Mouse (Mus musculus): ENCODE results near the gene Pitpnc1.

Pitpnc1 gene

DNA sequence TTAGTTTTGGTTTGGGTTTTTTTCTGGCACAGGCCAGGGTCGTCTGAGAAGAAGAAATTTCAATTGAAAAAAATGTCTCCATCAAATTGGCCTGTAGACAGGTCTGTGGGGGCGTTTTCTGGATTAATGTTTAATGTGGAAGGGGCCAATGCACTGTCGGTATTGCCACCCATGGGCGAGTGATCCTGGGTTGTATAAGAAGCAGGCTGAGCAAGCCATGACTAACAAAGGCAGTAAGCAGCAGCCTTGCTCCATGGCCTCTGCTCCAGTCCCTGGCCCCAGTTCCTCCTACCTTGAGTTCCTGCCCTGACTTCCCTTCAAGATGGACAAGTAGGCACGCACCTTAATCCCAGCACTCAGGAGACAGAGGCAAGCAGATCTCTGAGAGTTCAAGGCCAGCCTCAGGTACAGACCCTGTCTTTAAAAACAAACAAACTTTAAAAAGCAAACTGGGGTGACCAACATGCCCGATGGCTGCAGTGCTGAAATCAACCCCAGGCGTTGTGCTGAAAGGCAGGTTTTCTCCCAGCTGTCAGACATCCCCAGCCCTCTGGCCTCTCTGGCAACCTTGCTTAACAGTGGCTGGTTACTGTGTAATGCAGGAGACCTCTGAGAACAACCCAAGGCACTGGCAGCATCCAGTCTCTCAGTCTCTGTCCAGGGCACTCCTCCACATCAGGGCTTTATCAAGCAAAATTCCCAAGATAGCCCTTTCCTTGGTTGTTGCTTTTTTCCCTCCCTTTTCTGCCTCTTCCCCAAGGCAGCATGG is 39.1 kb downstream of the Pitpnc1 start:
- POLR2A ChIA-PET = interaction anchor here in 2 of 4 experiments (0.6 to 5.5 kb wide), 2 partner anchors 16 to 77 kb away, joined by 4 to 38 read pairs; no protein-coding TSS in a partner anchor
- CTCF ChIA-PET = no interaction called here

DNA sequence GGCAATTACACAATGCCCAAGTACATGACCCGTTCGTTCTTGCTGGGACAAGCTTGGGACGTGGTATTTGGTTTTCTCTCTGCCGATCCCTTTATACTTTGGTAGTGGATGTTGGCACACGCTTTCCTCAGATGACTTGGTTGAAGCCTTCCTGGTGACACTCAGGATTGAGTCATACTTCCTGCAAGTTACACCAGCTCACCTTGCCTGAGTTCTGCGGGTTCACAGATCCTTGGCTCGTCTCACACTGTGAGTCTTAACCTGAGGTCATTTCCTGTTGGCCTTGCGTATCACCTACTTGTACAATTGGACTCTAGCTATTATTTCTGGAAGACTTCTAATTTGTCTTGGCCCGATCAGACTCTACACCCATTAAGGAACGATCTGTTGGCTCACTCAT is 42.5 kb downstream of the Pitpnc1 start:
- POLR2A ChIA-PET = interaction anchor here in 3 of 4 experiments (0.6 to 1.9 kb wide), 9 partner anchors 10 to 482 kb away, joined by 3 to 5 read pairs (median 3); no protein-coding TSS in a partner anchor
- CTCF ChIA-PET = interaction anchor here in 1 of 4 experiments (0.6 kb wide), 1 partner anchor 27 kb away, joined by 3 read pairs; no protein-coding TSS in a partner anchor

DNA sequence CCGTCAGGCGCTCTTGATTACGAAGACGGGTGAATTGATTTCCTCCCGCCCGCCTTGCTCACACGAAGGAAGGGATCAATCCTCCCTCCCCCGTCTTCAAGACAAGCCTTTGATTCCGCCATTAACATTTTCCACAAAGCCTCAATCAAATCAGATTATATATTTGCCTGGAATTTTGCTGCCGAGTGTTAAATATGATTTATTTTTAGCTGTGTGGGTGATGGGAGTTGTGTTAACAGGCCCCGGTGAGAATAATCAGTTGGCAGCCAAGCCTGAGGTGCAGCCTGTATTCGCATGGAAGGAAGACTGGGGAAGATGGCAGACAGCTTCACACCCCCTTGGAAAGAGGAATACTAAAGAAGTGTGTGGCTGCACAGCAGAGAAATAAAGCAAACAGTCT is 46.3 kb downstream of the Pitpnc1 start:
- CTCF ChIA-PET = interaction anchor here in 2 of 4 experiments (0.6 to 3.1 kb wide), 3 partner anchors 38 to 100 kb away, joined by 3 to 10 read pairs (median 3); no protein-coding TSS in a partner anchor
- POLR2A ChIA-PET = interaction anchor here in 3 of 4 experiments (0.6 to 4.0 kb wide), 9 partner anchors 10 to 55 kb away, joined by 3 to 24 read pairs (median 4); partner anchors contain the start of gene Pitpnc1 (in 1 of the 3)

DNA sequence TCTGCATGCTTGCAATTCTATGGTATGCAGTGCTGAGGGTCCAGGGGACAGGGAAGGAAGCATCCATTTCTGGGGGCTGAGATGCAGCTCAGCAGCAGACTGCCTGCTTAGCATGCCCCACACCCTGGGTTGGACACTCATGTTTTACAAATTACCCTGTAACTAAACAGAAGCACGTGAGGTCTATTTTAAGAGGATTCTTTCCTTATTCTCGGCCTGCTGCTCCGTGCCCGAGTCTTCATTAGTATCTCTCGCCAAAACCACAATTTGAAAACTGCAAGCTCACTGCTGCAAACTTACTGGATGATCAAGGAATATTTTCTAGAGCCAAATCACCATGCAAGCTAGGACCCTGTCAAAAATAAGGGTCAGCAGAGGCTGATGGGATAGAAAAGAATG is 48.1 kb downstream of the Pitpnc1 start:
- ChIA-PET POLR2A (interaction anchor here (0.6 to 1.7 kb wide), 9 partner anchors 9 to 407 kb away, joined by 3 to 6 read pairs (median 4); partner anchors contain the start of gene Pitpnc1 (in 1 of the 4)), CTCF (interaction anchor here in 3 of 4 experiments (0.6 to 3.1 kb wide), 4 partner anchors 9 to 88 kb away, joined by 3 to 10 read pairs (median 4); no protein-coding TSS in a partner anchor)

DNA sequence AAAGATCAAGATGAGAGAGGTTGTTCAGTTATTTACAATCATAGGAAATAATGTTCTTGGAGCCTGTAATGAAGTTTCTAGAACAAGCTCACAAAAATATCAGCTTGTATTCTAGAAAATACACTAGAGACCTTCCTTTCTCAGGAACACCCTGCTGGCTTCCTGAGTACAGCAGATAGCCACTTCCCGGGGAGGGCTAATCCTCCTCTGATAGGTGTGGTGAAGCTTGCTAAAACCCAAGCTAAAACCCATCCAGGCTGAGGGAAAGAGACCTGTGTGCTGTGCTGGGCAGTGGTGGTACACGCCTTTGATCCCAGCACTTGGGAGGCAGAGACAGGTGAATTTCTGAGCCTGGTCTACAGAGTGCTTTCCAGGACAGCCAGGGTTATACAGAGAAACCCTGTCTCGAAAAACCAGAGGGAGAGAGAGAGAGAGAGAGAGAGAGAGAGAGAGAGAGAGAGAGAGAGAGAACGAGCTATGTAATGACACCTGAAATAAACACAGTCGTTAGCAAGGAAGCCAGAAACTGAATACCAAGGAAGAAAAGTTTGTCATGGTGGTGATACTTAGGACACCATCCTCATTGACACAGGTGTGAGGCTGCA is 48.6 kb downstream of the Pitpnc1 start:
- ChIA-PET POLR2A (interaction anchor here in 3 of 4 experiments (0.6 to 1.5 kb wide), 15 partner anchors 8 to 407 kb away, joined by 3 to 6 read pairs (median 3); partner anchors contain the start of gene Pitpnc1 (in 1 of the 3)), CTCF (interaction anchor here in 3 of 4 experiments (0.6 to 3.1 kb wide), 6 partner anchors 8 to 88 kb away, joined by 3 to 10 read pairs (median 4); no protein-coding TSS in a partner anchor)

DNA sequence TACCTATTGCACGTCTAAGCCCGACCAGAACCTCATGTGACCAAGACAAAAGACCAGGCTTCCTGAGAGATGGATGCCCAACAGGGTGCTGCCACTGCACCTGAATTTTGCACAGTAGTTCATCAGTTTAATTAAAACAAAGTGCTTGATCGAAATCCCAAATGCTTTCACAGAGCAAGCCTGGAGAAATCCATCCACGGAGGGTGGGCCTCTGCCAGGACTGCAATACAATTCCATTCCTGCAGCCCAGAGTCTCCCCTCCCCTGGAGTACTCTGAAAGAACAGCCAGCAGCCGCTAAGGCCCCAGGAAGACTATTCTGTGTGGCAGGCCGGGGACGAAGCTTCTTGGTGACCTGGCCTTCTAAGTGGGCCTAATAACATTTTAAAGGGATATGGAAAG is 50.6 kb downstream of the Pitpnc1 start:
- POLR2A ChIA-PET = interaction anchor here in 1 of 4 experiments (1.2 kb wide), 1 partner anchor 39 kb away, joined by 3 read pairs; no protein-coding TSS in a partner anchor
- CTCF ChIA-PET = interaction anchor here in 1 of 4 experiments (0.7 kb wide), 2 partner anchors 14 to 42 kb away, joined by 3 to 4 read pairs; no protein-coding TSS in a partner anchor

DNA sequence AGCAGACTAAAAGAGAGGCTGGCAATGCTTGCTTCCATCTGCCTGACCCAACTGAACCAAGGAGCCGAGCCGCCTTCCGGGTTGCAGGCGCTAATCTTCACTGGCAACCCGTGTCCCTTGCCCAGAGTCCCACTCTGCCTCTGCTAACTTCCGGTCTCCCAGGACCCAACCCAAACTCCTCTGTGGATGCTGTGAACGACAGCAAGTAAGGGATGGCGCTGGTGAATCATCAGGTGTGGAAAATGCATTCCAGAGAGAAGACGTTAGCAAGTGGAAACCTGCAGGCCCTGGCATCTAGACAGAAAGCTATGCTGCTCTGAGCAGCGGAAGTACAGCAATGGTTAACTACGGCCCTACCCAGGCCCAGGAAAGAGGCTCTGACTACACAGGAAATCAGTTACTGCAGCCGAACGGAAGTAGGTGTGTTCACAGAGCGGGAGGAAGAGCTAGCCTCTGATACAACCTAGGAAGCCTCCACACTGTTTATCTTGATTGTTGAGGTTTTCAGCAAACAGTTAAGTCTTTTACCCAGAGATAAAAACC is 53.4 kb downstream of the Pitpnc1 start:
- POLR2A ChIA-PET = interaction anchor here (0.6 to 5.1 kb wide), 21 partner anchors 9 to 142 kb away, joined by 3 to 38 read pairs (median 4); partner anchors contain the start of genes Pitpnc1 (in 2 of the 4) and Psmd12 (in 1 of the 4)
- CTCF ChIA-PET = interaction anchor here in 2 of 4 experiments (1.1 to 1.2 kb wide), 2 partner anchors 45 kb away, joined by 3 to 4 read pairs; no protein-coding TSS in a partner anchor

DNA sequence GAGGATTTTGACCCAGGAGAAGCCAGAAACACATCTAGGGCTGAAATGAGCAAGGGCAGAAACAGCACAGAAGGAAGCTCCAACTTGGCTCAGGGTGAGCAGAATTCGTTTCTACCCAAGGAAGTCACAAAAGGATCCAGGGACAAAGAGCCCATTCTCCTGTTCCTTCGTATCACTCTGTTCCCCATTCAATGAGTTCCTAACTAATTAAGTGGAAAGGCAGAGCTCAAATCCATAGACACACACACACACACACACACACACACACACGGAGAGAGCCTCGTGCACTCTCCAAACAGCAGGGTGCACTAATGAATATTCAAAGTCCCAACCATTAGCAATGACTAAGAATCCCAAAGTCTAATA is 54.0 kb downstream of the Pitpnc1 start:
- ChIA-PET POLR2A (interaction anchor here (1.0 to 5.1 kb wide), 19 partner anchors 8 to 141 kb away, joined by 3 to 38 read pairs (median 5); partner anchors contain the start of genes Pitpnc1 (in 2 of the 4) and Psmd12 (in 1 of the 4)), CTCF (interaction anchor here in 3 of 4 experiments (0.5 to 1.2 kb wide), 3 partner anchors 46 kb away, joined by 3 to 6 read pairs (median 4); no protein-coding TSS in a partner anchor)

DNA sequence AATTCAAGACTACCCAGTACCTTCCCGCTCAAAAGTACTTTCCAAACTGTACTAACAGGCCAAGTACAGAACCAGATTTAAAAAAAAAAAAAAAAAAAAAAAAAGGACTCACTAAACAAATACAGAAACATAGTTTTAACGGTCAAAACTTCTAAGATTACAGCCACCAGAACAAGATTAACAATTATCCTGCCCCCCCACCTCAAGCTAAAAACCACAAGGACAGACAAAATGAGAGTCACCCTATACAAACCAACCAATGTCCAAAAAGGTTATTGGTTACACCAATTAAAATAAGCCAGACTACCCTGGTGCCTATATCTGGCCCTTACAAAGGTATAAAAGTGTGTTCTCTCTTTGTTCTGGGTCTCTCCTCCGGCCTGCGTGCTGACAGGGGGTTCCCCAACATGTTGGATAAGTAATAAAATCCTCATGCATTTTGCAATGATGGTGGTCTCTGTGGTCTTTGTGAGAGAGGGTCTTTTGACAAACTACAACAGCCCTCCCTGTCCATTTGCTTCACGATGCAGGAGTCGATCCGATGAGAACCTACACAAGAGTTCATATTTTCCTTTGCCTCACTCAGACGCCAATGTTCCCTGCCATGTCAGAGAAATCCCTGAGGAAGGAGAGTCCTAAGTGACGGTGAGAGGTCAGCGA is 54.5 kb downstream of the Pitpnc1 start:
- ChIA-PET CTCF (interaction anchor here in 2 of 4 experiments (0.5 to 1.2 kb wide), 2 partner anchors 46 kb away, joined by 4 to 6 read pairs; no protein-coding TSS in a partner anchor), POLR2A (interaction anchor here (0.7 to 5.1 kb wide), 23 partner anchors 8 to 140 kb away, joined by 3 to 38 read pairs (median 6); partner anchors contain the start of genes Pitpnc1 (in 2 of the 4) and Psmd12 (in 1 of the 4))

DNA sequence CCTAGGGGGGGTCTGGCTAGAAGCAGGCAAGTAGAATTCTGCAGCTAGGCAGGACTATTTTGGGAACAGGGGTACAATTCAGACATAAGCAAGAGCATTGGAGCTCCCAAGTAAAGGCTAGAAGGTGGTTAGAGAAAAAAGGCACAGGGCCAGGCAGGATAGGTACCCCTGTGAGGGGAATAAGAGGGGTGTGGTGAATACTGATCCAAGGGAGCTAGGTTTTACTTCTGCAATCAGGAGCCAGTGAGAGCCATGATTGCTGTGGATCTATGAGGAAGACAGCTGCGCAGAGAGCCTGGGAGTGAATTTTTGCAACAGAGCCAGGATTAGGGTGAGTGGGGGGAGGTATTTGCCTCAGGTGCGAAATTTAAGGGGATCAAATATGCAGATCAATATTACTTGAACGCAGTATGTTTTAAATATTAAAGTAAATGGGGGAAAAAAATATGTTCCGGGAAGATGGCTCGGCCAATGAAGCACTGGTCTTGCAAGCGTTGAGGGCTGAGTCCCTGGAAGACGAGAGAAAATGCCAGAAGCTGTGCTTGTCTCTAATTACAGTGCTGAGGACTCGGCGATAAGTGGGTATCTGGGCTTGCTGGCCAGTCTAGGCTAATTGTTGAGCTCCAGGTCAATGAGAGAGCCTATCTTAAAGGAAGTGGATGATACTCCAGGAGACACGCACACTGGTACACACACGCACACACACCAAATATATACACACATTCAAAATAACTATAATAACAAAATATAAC is 55.3 kb downstream of the Pitpnc1 start:
- CTCF ChIA-PET = interaction anchor here in 3 of 4 experiments (0.6 to 0.9 kb wide), 3 partner anchors 30 to 1772 kb away, joined by 3 read pairs; no protein-coding TSS in a partner anchor
- POLR2A ChIA-PET = interaction anchor here in 3 of 4 experiments (0.6 to 5.1 kb wide), 20 partner anchors 9 to 94 kb away, joined by 3 to 38 read pairs (median 6); partner anchors contain the start of gene Pitpnc1 (in 1 of the 3)

DNA sequence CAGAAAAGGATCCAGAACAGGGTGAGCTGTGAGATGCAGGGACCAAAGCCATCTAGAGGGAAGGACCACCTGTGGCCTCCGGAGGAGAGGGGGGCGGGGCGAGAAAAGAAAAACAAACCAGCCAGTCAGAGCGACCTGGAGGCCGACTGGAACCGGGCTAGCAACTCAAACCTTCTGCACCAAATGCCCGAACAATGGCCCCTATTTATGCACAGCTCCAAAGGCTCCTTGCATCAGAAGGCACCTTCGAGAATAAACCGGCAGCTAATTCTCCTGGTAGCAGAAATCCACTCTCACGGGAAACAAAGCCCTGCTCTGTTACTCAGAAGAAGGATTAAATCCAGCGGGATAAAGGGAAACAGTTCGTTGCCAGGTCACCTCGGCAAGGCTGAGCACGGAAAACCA is 57.2 kb downstream of the Pitpnc1 start:
- POLR2A ChIA-PET = interaction anchor here in 3 of 4 experiments (0.5 to 5.1 kb wide), 25 partner anchors 8 to 1019 kb away, joined by 3 to 38 read pairs (median 3); partner anchors contain the start of genes Kpna2 (in 1 of the 3) and Prkca (in 1 of the 3)
- CTCF ChIA-PET = interaction anchor here in 2 of 4 experiments (1.0 to 1.6 kb wide), 3 partner anchors 9 to 138 kb away, joined by 3 to 5 read pairs (median 4); no protein-coding TSS in a partner anchor

DNA sequence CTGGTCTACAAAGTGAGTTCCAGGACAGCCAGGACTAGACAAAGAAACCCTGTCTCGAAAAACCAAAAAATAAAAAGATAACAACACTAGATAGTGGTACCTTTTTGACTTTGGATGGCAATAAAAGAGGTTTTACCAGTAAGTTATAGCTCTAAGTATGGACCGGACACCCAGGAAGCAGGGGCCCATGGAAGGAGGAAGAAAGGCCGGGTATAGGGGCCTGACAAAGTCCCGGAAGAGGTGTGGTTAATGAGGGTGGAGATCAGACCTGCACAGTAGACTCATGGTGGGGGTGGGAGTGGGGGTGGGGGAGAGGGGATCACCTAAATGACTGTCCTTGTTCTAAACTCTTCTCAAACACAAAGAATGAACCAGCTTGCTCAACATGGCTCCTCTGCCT is 58.4 kb downstream of the Pitpnc1 start:
- ChIA-PET POLR2A (interaction anchor here in 2 of 4 experiments (0.6 to 4.4 kb wide), 10 partner anchors 11 to 322 kb away, joined by 3 to 24 read pairs (median 4); no protein-coding TSS in a partner anchor), CTCF (interaction anchor here in 3 of 4 experiments (0.5 to 1.6 kb wide), 4 partner anchors 27 to 366 kb away, joined by 3 to 6 read pairs (median 4); no protein-coding TSS in a partner anchor)

DNA sequence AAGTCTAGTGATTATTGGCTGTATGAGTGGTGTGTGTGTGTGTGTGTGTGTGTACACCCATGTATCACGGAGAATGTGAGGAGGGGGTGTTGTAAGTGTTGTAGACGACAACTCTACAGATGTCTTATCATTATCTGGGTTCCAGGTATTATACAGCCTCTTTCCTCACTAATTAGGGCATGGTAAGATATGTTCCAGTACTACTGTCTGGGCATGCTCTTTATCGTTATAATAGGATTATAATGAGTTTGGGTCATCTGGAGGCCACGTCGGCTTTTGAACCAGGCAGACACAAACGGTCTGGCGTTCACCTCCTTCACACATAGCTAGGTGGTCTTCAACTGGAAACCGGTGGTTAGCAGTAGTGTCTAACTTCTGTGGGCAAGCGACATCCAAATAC is 58.9 kb downstream of the Pitpnc1 start:
- ChIA-PET POLR2A (interaction anchor here in 3 of 4 experiments (0.6 to 1.1 kb wide), 7 partner anchors 13 to 322 kb away, joined by 3 to 7 read pairs (median 4); no protein-coding TSS in a partner anchor), CTCF (interaction anchor here in 2 of 4 experiments (0.5 to 1.0 kb wide), 3 partner anchors 51 to 366 kb away, joined by 3 to 6 read pairs (median 4); no protein-coding TSS in a partner anchor)

DNA sequence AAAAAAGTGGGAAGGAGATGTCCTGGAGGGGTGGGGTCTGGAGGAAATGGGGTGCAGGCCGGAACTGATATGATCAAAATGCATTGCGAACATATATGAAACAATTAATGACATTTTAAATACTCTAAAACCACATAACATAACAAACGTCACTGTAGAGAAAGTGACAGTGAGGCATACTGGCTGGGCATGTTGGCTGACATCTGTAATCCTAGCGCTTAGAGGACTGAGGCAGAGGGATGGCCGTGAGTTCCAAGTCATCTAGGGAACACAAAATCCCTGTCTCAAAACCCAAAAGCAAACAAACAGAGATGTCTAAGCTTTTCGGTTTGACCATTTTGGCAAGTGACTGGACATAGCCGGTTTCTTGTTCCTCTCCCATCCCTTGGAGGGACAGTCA is 59.7 kb downstream of the Pitpnc1 start:
- POLR2A ChIA-PET = interaction anchor here in 2 of 4 experiments (0.6 to 0.9 kb wide), 2 partner anchors 12 to 53 kb away, joined by 3 to 4 read pairs; no protein-coding TSS in a partner anchor
- CTCF ChIA-PET = no interaction called here

DNA sequence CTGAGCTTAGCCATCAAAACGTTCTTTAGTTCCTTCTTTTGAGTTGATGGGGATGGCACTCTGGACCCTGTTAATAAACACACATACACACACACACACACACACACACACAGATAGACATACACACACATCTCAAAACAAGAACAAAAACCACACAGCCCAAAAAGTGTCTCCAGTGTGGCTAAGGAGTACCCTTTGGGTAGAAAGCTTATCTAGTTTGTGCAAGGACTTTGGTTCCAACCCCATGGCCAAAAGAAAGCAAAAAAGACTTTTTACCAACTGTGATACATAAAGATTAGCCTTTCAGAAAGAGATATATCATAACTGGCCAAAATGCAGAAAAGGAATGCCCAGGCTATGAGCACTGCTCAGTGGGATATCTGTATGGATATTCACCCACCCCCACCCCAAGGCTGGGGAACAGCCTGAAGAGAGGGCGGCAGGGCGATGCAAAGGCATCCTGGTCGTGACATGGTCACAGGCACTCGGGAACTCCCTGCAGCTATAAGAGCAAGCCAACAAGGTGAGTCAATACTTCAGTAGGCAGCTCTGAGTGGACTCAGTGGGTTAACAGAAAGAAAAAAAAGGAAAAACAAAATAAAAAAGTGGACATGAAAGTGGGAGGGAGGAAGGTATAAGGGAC is 60.3 kb downstream of the Pitpnc1 start:
- ChIA-PET POLR2A (interaction anchor here in 2 of 4 experiments (0.6 to 0.8 kb wide), 4 partner anchors 15 to 56 kb away, joined by 3 to 7 read pairs (median 4); no protein-coding TSS in a partner anchor), CTCF (no interaction called here)

DNA sequence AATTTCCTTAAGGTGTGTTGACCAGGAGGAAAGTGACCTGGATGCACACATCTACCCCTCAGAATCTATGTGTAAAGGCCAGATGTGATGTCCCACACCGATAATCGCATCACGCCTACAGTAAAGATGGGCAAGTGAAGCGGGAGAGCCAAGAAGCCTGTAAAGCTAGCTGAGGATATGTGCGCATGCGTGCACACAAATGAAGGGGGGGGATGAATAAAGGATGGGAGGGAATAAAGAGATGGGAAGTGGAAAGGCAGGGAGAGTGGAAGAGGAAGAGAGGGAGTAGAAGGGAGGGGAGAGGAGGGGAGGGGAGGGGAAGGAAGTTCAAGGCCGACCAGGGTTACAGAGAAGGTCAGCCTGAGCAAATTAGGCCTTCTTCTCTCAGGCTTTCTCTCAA is 61.6 kb downstream of the Pitpnc1 start:
- POLR2A ChIA-PET = interaction anchor here in 2 of 4 experiments (0.6 to 3.2 kb wide), 7 partner anchors 8 to 156 kb away, joined by 3 to 11 read pairs (median 4); partner anchors contain the start of gene Pitpnc1 (in 1 of the 2)
- CTCF ChIA-PET = interaction anchor here in 2 of 4 experiments (0.6 to 2.0 kb wide), 3 partner anchors 17 to 26 kb away, joined by 3 to 5 read pairs (median 4); no protein-coding TSS in a partner anchor
